Mouse (Mus musculus): ENCODE results near the gene Sos2.
"Not testable (repeated sequence)": the region's sequence is repeated elsewhere in the genome, so short reads cannot be mapped to it uniquely, and the experiment has no call there.

The Sos2 gene

DNA sequence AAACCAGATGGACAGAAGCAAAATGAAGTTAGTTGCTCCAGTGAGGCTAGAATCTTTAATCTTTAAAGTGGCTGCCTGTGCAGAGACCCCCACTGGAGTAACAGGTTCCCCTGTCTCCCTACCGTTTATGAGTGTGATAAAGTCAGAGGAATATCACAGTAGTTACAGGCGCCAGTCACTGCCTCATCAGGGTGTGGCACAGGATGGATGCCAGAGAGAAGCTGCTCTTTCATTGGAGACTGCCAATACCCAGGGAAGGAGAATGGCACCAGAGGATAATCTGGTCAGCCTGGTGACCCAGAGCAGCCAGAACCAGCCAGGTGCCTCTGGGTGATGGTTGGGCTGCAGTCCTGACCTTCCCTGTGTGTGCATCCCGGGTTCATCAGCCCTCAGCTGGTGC is 113.4 kb downstream of the Sos2 start:
- DNase-seq: no peak

- not testable (repeated sequence) for DNase-seq
Observed at GRCm38 (mm10) chr12:69561006-69561405, 120.6 kb downstream of the Sos2 start.

GRCm38 (mm10) chr12:69556221-69556861 is 125.3 kb downstream of the Sos2 start:
- DNase-seq: peak; percentile 27 to 49

GRCm38 (mm10) chr12:69545456-69546178 is 136.0 kb downstream of the Sos2 start:
- no peak for DNase-seq

- no peak for DNase-seq
Observed at GRCm38 (mm10) chr12:69544994-69545393, 136.7 kb downstream of the Sos2 start.

DNA sequence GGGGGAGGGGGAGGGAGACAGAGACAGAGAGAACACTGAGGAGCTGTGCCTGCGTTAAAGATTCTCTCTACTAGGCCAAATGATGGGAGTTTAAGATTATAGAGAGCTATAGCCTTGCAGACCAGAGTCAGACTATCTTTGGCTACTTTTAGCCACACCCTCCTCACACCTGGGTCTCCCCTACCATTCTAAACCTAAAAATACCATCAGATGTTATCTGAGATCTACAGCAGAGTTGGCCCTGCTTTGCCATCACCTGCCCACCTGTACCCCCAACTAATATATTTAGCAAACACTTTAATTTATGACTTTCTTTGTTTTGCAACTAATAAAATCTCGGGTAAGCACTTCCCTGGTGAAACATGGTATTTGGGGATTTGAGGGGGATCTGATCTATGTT is 137.1 kb downstream of the Sos2 start:
- DNase-seq: no peak

GRCm38 (mm10) chr12:69542376-69542775 is 139.3 kb downstream of the Sos2 start:
- no peak for DNase-seq

- DNase-seq: no peak
Observed at GRCm38 (mm10) chr12:69541663-69542062, 140.0 kb downstream of the Sos2 start.

GRCm38 (mm10) chr12:69539353-69539752 is 142.3 kb downstream of the Sos2 start:
- DNase-seq: no peak

- DNase-seq: no peak
Observed at GRCm38 (mm10) chr12:69538362-69538950, 143.2 kb downstream of the Sos2 start.

DNA sequence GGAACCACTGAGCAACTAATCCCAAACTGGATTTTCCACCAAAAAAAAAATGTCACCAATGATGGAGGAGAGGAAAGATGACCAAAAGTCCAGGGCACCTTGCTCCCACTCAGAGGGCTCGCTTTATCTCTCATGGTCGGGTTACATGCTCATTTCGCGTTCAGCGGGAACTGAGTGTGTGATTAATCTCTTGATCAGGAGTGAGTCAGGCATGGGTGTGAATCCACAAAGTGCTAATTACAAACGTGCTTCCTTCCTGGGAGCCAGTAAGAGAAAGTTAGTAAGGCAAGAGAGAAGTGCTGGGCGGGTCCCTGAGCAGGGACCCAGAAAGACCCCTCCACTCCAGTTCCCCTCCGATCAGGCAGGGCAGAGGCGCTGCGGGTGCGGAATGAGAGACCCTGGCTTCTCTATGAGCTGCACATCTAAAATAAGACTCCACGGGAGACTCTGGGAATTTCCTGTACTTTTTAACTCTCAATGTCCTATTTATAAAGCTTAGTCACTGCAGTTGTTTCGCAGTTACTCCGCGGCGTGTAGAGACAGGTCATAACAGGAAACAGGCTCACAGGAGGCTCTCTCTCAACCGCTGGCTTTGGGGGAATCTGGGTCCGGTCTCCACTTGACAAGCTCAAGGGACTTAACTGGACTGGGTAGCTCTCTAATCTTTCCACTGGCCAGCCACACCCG is 143.8 kb downstream of the Sos2 start:
- peak; percentile 59 to 62 for DNase-seq

DNA sequence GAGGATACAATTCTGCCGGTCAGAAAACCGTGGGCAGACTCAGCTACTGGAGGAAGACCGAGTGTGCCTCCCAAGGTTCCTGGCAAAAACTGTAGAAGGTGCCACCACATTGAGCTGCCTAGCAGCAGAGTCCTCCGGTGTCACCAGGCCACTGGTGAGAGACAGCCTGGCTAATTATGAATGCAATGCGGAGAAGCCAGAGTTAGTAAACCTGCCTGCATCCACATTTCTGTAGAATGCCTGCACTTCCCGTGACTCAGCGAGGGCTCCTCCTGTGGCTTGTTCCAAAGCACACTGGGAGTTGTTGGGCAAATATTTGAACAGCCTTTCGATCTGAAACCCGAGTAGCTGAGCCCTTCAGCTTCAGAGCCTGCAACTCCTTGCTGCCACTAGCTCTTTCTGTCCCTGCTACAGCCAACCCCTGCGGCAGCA is 144.4 kb downstream of the Sos2 start:
- peak; percentile 68 to 78 for DNase-seq

GRCm38 (mm10) chr12:69536616-69537242 is 144.9 kb downstream of the Sos2 start:
- DNase-seq: no peak

Data from lung, postnatal 4 days (tissue).